Mouse (Mus musculus) megakaryocyte progenitor cell, adult 5-6 weeks (primary cell): ENCODE measurements around the gene Plp2. TPM values are rescaled to one million over a fixed set of nuclear protein-coding genes. Genes with fewer than 3 reads are reported as not detected.

Experiments used
- ATAC-seq: replicated peaks from 2 replicates; pipeline ENCODE4 v1.8.0; 2016; ENCODE audit warnings: mild to moderate bottlenecking, moderate TSS enrichment, inconsistent platforms; ENCODE audit not compliant: poor library complexity
- total RNA-seq, 2 experiments: library from RNA; stranded (forward) in 1 of 2; stranded (reverse) in 1 of 2; fragments of 157-497, 149-512 nt in 1 of 2; fragments of 200-1000 nt in 1 of 2; gene quantifications; 2 replicates each; pipeline versions ENCODE4 v1.2.3 to v1.2.4; 2015 to 2017

The Plp2 gene
- total RNA-seq, 2 experiments from 2014 or later, result 37.1 to 133 TPM

DNA sequence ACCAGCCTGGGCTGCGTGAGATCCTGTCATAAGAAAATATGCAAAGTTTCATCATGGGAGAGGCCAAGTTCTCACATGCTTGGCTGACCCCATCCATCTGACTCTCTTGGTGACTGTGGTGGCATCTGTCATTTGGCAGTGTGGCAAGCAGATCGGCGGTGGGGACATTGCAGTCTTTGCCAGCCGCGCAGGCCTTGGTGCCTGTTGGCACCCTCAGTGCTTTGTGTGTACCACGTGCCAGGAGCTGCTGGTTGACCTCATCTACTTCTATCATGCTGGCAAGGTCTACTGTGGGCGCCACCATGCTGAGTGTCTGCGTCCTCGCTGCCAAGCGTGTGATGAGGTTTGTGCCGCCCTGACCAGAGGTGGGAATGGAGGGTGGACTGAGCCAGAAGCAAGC is 6.4 kb downstream of the Plp2 start:
- ATAC-seq, result no peak

DNA sequence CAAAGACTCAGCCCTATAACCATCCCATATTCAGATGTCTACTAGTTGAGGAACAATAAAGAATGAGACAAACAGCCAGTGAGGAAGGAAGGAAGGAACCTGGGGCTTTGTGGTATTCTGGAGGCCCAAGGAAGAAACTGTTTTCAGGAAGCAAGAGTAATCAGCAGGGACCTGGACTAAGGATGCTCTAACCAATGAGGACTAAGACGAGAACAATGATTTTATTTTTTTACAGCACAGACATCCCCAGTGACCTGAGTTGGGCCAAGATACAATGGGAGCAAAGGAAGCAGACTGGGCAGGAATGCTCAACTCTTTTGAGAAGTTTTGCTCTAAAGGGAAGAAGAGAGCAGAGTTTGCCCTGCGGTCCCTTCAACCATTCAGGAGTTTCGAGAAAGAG is 8.3 kb downstream of the Plp2 start:
- ATAC-seq, result no peak

DNA sequence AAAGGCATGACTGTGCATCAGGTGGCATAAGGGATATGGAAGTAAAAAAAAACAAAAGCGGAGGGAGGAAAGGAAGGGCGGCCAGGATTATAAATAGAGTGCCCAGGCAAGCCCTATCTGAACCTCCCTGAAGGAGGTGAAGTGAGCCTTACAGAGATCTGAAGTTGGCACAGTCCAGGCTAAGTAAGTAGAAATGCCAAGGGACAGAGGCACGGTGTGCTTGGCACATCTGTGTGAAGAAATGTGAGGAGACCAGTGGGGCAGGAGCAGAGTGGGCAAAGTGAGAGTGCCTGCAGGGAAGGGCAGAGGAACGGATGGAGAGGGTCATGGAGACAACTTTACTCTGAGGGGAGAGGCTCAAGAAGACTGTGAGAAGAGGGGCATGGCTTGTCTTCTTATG is 10.1 kb downstream of the Plp2 start:
- ATAC-seq, result no peak

DNA sequence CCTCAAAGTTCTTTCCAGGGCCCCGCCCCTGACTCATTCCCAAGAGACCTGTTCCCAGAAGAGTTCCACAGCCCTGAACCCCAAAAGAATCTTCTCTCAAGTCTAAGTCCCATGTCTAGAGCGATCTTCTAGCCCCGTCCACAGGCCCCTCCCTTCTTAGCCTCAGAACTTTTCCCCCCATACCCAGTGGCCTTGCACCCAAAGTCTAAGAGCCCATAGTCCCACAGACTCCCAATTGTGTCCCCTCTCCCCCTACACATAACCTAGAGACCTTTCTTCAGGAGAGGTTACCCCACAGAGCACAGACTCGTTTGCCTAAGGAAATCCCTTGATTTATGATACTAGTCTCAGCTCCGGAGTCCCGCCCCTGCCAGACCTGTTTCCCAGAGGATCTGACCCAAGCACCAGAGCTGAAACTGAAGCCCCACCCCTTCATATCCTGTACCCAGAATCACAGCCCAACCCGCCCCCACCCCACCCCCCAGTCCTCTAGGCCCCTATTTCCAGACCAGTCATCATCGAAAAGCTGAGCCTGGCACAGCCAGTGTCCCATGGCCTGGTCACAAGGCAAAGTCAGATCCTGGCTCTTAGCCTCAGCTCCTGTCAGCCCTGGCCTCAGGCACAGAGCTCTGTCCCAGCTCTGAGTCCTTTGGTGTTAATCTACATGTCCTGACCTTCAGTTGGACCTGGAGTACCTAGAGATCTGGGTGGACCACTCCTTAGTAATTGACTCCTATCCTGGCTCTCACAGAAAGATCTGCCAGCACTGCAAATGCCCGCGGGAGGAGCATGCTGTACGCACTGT is 12.2 kb downstream of the Plp2 start:
- ATAC-seq, result no peak

DNA sequence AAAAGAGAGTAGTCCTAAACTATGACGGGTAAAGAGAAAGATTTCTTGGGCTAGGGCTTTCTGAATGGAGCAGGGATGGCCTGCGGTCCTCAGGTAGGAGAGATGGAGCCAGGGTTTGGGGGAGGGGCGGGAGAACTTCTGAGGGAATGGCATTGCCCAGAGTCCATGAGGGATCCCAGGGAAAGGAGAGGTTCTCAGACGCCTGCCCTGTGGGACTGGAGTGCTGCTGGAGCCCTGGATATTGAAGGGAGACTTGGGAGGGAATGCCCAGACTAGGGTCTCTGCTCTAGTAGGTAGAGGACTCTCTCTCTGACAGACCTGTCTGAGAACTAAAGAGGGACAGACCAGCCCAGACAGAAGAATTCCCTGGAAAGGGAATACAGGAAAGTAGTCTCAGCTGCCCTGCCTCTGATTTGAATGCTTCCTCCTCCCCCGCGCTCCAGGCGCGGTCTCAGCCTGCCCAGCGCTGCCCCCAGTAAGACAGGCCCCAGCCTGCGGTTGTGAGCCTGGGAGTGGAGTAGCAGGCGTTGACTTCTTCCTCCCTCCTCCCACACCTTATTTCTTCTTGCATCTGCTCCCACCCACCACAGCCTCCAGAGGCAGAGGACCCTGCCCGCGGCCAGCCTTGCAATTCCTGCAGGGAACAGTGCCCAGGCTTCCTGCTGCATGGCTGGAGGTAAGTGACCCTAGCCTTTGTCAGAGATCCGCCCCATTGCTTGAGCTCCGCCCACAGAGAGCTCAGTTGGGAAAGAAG is 13.0 kb downstream of the Plp2 start:
- peak; percentile 36; the same call in 1 of the 2 replicates for ATAC-seq

DNA sequence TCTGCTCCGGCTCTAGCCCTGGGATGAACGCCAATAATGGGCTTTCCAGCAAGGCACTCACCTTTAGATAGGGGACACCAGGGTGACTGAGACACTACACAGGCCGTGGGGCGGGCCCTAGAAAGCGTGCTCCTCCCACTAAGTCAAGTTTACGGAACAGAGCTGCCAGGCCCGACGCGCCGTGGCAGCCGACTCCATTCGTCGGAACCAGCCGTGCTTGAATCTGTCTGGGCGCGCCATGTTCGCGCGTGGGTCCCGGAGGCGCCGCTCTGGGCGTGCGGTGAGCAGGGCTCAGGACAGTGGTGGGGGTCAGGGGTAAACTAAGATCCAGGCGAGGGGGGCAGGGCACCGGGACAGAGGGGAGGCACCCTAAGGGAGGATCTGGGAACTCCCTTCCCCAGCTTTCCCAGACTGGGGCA is 14.0 kb downstream of the Plp2 start, which contains the start of gene Prickle3:
Gene Prickle3, plus strand, starts transcription at position 40 of the 419 bp plus-strand sequence.
- ATAC-seq, result peak; percentile 92

DNA sequence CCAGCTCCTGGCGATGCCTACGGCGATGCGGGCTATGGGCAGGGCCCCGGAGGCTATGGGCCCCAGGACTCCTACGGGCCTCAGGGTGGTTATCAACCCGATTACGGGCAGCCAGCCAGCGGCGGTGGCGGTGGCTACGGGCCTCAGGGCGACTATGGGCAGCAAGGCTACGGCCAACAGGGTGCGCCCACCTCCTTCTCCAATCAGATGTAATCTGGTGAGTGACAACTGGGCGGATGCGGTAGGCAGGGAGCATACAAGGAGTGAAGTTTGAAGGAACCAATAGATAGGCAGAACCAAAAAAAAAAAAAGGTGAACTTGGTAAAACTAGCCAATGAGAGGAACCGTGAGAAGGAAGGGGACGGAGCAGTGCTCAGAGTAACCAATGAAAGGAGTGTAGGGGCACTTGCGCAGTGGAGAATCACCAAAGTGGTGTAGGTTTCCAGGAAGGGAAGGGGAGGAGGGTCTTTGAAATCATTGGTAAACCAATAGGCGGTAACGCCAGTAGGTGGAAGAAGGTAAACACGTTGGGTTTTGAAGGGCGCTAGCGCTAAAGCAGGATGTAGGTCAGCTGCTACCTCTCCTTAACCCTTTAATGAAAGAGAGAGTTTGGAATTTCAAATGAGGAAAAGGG is 22.4 kb downstream of the Plp2 start:
- ATAC-seq, result peak; percentile 87

DNA sequence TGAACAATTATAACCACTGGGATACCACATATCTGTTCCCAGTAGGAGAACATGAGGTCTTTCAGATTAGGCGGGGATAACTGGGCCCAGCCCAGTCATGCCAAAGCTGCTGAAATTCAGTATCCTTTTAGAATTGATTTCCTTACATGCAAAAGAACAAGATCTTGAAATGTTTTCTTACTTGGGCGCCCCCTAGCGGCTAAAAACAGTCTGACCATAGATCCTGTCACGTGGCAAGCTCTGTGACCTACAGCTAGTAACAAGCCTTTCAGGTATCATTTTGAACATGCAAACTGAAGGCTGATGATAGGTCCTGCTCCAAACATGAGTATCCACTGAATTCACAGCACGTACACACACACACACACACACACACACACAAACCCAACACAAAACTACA is 25.8 kb downstream of the Plp2 start:
- no peak; the same call in 1 of the 2 replicates for ATAC-seq

DNA sequence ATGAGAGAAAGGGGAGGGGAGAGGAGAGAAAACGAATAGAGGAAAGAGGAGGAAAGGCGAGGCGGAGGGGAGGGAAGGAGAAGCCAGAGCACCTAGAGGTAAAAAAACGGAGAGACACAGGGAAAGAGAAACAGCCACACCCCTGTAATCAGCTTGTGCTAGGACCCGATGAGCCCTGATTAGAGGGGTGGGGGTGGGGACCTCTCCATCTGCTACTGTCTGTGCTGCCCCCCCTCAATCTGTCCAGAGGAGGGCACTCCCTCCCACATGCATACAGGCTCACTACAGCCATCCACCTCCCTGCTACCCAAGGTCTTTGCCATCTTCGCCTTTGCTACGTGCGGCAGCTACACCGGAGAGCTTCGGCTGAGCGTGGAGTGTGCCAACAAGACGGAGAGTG is 30.4 kb downstream of the Plp2 start:
- no peak for ATAC-seq

DNA sequence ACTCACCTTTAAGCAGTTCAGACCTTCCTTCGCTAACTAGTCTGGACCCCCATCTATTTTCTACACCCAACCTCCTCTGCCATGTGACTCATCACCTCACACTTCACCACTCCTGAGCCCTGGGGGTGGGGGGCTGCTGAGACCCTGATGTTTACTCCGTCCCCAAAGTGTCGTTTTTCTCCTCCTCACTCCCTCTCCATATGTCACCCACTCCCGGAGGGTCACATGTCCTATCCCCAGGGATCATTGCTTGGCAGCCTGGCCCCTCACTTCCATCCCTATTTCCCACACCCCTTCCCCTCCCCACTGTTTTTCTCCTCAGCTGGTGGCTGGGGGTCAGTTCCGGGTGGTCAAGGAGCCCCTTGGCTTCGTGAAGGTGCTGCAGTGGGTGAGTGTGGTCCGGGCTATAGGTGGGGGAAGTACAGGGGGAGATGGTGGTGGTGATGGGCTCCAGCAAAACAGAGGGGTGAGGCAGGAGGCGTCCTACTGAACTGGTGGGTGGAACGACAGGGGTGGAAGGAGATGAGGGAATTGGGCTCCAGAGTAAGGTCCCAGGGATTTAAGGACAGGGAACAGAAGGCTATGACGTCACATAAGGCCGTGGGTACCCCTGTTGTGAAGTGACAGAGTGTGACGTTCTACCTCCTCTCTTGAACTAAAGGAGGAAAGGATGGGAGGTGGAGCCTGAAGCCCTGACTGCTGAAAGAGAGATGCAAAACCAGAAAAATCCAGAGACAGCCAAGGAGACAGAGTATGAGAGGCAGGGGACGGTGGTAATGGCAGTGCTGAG is 31.5 kb downstream of the Plp2 start:
- no peak for ATAC-seq

DNA sequence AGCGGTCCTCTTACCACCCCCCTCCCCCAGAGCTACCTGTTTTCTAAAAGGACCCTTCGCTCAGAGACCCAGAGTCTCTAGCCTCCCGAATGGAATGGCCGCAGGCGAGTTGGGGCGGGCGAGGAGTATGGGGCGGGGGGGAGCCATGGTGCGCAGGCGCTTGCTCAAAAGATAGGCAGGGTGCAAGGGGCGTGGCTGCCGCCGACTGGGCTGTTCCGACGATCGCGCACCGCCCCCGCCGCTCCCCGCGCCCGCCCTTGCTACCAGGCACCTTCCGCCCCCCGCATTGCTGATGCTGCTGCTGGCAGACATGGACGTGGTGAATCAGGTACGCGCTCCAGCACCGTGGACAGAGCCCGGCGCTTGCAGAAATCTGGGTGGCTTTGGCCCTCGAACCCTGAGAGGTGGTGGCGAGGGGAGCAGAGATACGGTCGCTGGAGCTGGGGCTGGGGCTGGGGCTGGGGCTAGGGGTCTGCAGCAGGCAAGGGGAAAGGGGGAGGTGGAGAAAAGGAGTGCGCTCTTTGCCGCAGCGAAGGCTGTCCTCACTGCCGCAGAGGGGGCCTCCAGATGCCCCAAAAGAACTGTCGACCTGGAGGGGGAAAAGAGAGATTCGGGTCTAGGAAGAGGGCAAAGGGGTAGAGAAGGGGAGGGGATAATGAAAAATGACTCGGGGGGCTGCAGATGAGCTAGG is 32.6 kb downstream of the Plp2 start, which contains the start of gene Syp:
Gene Syp, plus strand, starts transcription at position 71 of the 691 bp plus-strand sequence.
- ATAC-seq, result peak; percentile 99

DNA sequence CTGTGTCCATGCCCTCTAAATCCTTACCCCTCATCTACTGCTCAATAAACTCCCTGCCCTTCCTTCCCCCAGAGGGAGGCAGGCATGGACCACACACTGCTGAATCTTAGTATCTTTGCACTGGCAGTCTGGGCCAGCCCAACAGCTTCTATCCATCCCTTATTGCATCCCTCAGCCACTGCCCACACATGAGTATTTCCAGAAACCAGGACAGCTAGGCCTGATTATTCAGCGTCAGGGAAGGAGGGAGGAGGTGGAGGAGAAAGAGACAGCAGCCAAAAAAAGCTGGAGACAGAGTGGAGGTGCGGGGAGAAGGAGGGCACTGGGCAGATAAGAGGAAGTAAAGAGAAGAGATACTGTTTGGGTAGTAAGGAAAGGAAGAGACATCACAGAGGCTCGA is 36.1 kb downstream of the Plp2 start:
- ATAC-seq, result no peak

DNA sequence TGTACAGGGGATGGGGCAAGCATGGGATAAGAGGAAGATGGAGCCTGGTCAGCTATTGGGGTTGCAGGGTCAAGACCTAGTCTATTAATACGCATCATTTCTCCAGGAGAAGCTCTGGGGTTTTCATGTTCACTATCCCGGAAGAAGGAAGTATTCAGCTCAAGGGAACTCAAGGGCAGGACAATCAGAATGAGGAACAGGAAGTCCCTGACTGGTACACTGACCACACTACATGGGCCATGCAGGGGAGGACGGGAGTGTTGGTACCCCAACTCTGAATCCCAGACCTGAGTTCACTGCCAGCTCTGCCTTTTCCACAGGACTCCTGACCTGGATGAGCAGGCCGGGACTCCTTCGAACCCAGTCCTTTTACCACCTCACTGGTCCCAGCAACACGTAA is 38.6 kb downstream of the Plp2 start:
- peak; percentile 65 for ATAC-seq

Other genes with a start within 250 kb of the Plp2 start
- gene Foxp3, start 97.7 kb downstream of the Plp2 start, total RNA-seq (2015), result not detected in 2 replicates
- gene Foxp3, start 97.7 kb downstream of the Plp2 start, total RNA-seq (2017), result 0.08 and 0.10 TPM in 2 replicates
- 1.3 TPM in 1 of 2 replicates, not detected in the other for gene Ppp1r3f, start 97.1 kb downstream of the Plp2 start, total RNA-seq (2015)
- gene Ppp1r3f, start 97.1 kb downstream of the Plp2 start, total RNA-seq (2017), result 0.24 and 0.29 TPM in 2 replicates
- 18.8 and 20.5 TPM in 2 replicates for gene Ccdc22, start 65.9 kb downstream of the Plp2 start, total RNA-seq (2015)
- 38.1 and 47.6 TPM in 2 replicates for gene Ccdc22, start 65.9 kb downstream of the Plp2 start, total RNA-seq (2017)
- gene Cacna1f, start 64.3 kb downstream of the Plp2 start, total RNA-seq (2015), result 0.24 and 0.47 TPM in 2 replicates
- 0.10 and 0.29 TPM in 2 replicates for gene Cacna1f, start 64.3 kb downstream of the Plp2 start, total RNA-seq (2017)
- gene Syp, start 32.9 kb downstream of the Plp2 start, total RNA-seq (2015), result not detected in 2 replicates
- 0.46 and 0.54 TPM in 2 replicates for gene Syp, start 32.9 kb downstream of the Plp2 start, total RNA-seq (2017)
- gene Prickle3, start 14.1 kb downstream of the Plp2 start, total RNA-seq (2015), result 3.9 and 4.8 TPM in 2 replicates
- gene Prickle3, start 14.1 kb downstream of the Plp2 start, total RNA-seq (2017), result 4.1 and 6.0 TPM in 2 replicates
- not detected in 2 replicates for gene Magix, start 9.9 kb upstream of the Plp2 start, total RNA-seq (2015)
- gene Magix, start 9.9 kb upstream of the Plp2 start, total RNA-seq (2017), result not detected in 2 replicates
- gene Gpkow, start 25.7 kb upstream of the Plp2 start, total RNA-seq (2015), result 26.8 and 28.2 TPM in 2 replicates
- 19.2 and 24.4 TPM in 2 replicates for gene Gpkow, start 25.7 kb upstream of the Plp2 start, total RNA-seq (2017)
- 27.3 and 39.9 TPM in 2 replicates for gene Wdr45, start 42.9 kb upstream of the Plp2 start, total RNA-seq (2015)
- gene Wdr45, start 42.9 kb upstream of the Plp2 start, total RNA-seq (2017), result 18.4 and 21.7 TPM in 2 replicates
- gene Gm45208, start 50.9 kb upstream of the Plp2 start, total RNA-seq (2015), result 0.59 TPM in 1 of 2 replicates, not detected in the other
- gene Gm45208, start 50.9 kb upstream of the Plp2 start, total RNA-seq (2017), result not detected in 2 replicates
- 11.1 and 15.3 TPM in 2 replicates for gene Praf2, start 57.0 kb upstream of the Plp2 start, total RNA-seq (2015)
- 3.4 and 4.9 TPM in 2 replicates for gene Praf2, start 57.0 kb upstream of the Plp2 start, total RNA-seq (2017)
- gene Ccdc120, start 79.5 kb upstream of the Plp2 start, total RNA-seq (2015), result 0.88 and 1.2 TPM in 2 replicates
- gene Ccdc120, start 79.5 kb upstream of the Plp2 start, total RNA-seq (2017), result 0.33 and 1.1 TPM in 2 replicates
- gene Tfe3, start 91.2 kb upstream of the Plp2 start, total RNA-seq (2015), result 12.2 and 14.6 TPM in 2 replicates
- 4.6 and 7.1 TPM in 2 replicates for gene Tfe3, start 91.2 kb upstream of the Plp2 start, total RNA-seq (2017)
- gene Gripap1, start 118.4 kb upstream of the Plp2 start, total RNA-seq (2015), result 34.4 and 34.9 TPM in 2 replicates
- 48.6 and 69.7 TPM in 2 replicates for gene Gripap1, start 118.4 kb upstream of the Plp2 start, total RNA-seq (2017)
- 0.34 and 0.42 TPM in 2 replicates for gene Kcnd1, start 150.9 kb upstream of the Plp2 start, total RNA-seq (2015)
- 0.21 and 0.68 TPM in 2 replicates for gene Kcnd1, start 150.9 kb upstream of the Plp2 start, total RNA-seq (2017)
- 33.0 and 33.7 TPM in 2 replicates for gene Otud5, start 170.0 kb upstream of the Plp2 start, total RNA-seq (2015)
- gene Otud5, start 170.0 kb upstream of the Plp2 start, total RNA-seq (2017), result 48.6 and 58.7 TPM in 2 replicates
- 5.9 TPM in 2 replicates for gene Pim2, start 206.9 kb upstream of the Plp2 start, total RNA-seq (2015)
- gene Pim2, start 206.9 kb upstream of the Plp2 start, total RNA-seq (2017), result 1.2 and 1.5 TPM in 2 replicates
- 8.9 and 10.4 TPM in 2 replicates for gene Slc35a2, start 212.6 kb upstream of the Plp2 start, total RNA-seq (2015)
- 12.2 and 25.1 TPM in 2 replicates for gene Slc35a2, start 212.6 kb upstream of the Plp2 start, total RNA-seq (2017)
- gene Pqbp1, start 227.9 kb upstream of the Plp2 start, total RNA-seq (2015), result 25.1 and 30.3 TPM in 2 replicates
- gene Pqbp1, start 227.9 kb upstream of the Plp2 start, total RNA-seq (2017), result 136 and 167 TPM in 2 replicates
- 116 and 133 TPM in 2 replicates for gene Timm17b, start 228.0 kb upstream of the Plp2 start, total RNA-seq (2015)
- 79.3 and 90.7 TPM in 2 replicates for gene Timm17b, start 228.0 kb upstream of the Plp2 start, total RNA-seq (2017)
- not detected in 2 replicates for gene Gm10491, start 236.4 kb upstream of the Plp2 start, total RNA-seq (2015)
- not detected in 2 replicates for gene Gm10491, start 236.4 kb upstream of the Plp2 start, total RNA-seq (2017)
- gene Gm10490, start 238.2 kb upstream of the Plp2 start, total RNA-seq (2015), result not detected in 2 replicates
- not detected in 2 replicates for gene Gm10490, start 238.2 kb upstream of the Plp2 start, total RNA-seq (2017)
- gene Pcsk1n, start 248.4 kb upstream of the Plp2 start, total RNA-seq (2015), result not detected in 2 replicates
- not detected in 2 replicates for gene Pcsk1n, start 248.4 kb upstream of the Plp2 start, total RNA-seq (2017)